Mouse (Mus musculus) heart, embryonic 16.5 days (tissue): ENCODE data around the gene Tenm3. TPM values are rescaled to one million over a fixed set of nuclear protein-coding genes. Genes with fewer than 3 reads are reported as not detected.

Experiments
- ATAC-seq: fragments of 200-750 bp; cut with Nextera tagmentation; replicated peaks from 2 replicates; pipeline ENCODE4 v1.8.0; 2017; ENCODE audit warnings: moderate number of reproducible peaks; ENCODE audit not compliant: insufficient read depth, low FRiP score; ENCODE audit errors: extremely low read depth
- H3K27ac ChIP-seq: fragments of 300-500 bp; sonication (generic); 2 replicates; pipeline ENCODE4 v1.5.1; 2014; ENCODE audit warnings: mild to moderate bottlenecking, low read length, control low read depth, moderate library complexity
- H3K27me3 ChIP-seq: fragments of 300-500 bp; sonication (generic); 2 replicates; pipeline ENCODE4 v1.6.1; 2014; ENCODE audit warnings: low read length, mixed read lengths; ENCODE audit not compliant: control insufficient read depth, insufficient read depth
- H3K36me3 ChIP-seq: fragments of 300-500 bp; sonication (generic); 2 replicates; pipeline ENCODE4 v1.6.1; 2014; ENCODE audit not compliant: control insufficient read depth, insufficient read depth
- H3K4me1 ChIP-seq: fragments of 300-500 bp; sonication (generic); 2 replicates; pipeline ENCODE4 v1.6.1; 2014; ENCODE audit warnings: low read length, mixed read lengths; ENCODE audit not compliant: control insufficient read depth, insufficient read depth
- H3K4me2 ChIP-seq: fragments of 300-500 bp; sonication (generic); 2 replicates; pipeline ENCODE4 v1.6.1; 2014; ENCODE audit warnings: low read depth, mild to moderate bottlenecking, control low read depth, low read length
- H3K4me3 ChIP-seq: fragments of 300-500 bp; sonication (generic); 2 replicates; pipeline ENCODE4 v1.5.1; 2014; ENCODE audit warnings: mild to moderate bottlenecking, control low read depth, low read length
- H3K9ac ChIP-seq: fragments of 300-500 bp; sonication (generic); 2 replicates; pipeline ENCODE4 v1.6.1; 2014; ENCODE audit warnings: low read length, control low read depth
- H3K9me3 ChIP-seq: fragments of 300-500 bp; sonication (generic); replicated peaks from 2 replicates; pipeline ENCODE4 v1.6.1; 2016; ENCODE audit warnings: low read length; ENCODE audit not compliant: control insufficient read depth
- WGBS: fragments of 180-500 bp; shearing (Covaris S2); extraction: QIAGEN DNeasy Blood & Tissue Kit; methylation state at CpG from one replicate; pipeline ENCODE4 v1.1.7; 2014; 5-methylcytosine and 5-hydroxymethylcytosine counted together
- polyA plus RNA-seq: library from polyadenylated mRNA; unstranded; fragments of >200 nt; fragmentation: Nextera tagmentation; extraction: Ambion mirVana; gene quantifications from 2 replicates; pipeline ENCODE4 v1.2.1, GENCODE M21; 2015

Tenm3 gene
- polyA plus RNA-seq, 1 experiment from 2014 or later = 4.5 TPM

- H3K9me3 ChIP-seq = no peaks in the 10 kb centered on the region
- no peak overlapping the region for H3K9ac ChIP-seq
- no peaks in the 10 kb centered on the region for H3K4me1 ChIP-seq
- no peak overlapping the region for H3K27ac ChIP-seq
- H3K4me3 ChIP-seq = no peak overlapping the region
- WGBS = 89% methylated on average over 6 of the region's 6 CpGs
- no peaks in the 10 kb centered on the region for H3K27me3 ChIP-seq
- H3K36me3 ChIP-seq = no peaks in the 10 kb centered on the region
- no peak for ATAC-seq
- no peak overlapping the region for H3K4me2 ChIP-seq
Observed at GRCm38 (mm10) chr8:48742741-48743140, 101.0 kb downstream of the Tenm3 start.

GRCm38 (mm10) chr8:48740951-48741350, 102.8 kb downstream of the Tenm3 start:
- no peak overlapping the region for H3K9ac ChIP-seq
- ATAC-seq = no peak
- no peaks in the 10 kb centered on the region; the same call in 1 of the 2 replicates for H3K27me3 ChIP-seq
- no peak overlapping the region for H3K4me2 ChIP-seq
- WGBS = 69% methylated on average over 11 of the region's 11 CpGs
- no peaks in the 10 kb centered on the region for H3K9me3 ChIP-seq
- H3K4me1 ChIP-seq = no peaks in the 10 kb centered on the region
- no peaks in the 10 kb centered on the region for H3K36me3 ChIP-seq
- H3K27ac ChIP-seq = no peak overlapping the region
- H3K4me3 ChIP-seq = no peak overlapping the region

- Histone ChIP-seq H3K27me3 (no peaks in the 10 kb centered on the region; the same call in 1 of the 2 replicates), H3K9ac (no peak overlapping the region), H3K27ac (no peak overlapping the region), H3K36me3 (no peaks in the 10 kb centered on the region), H3K4me3 (no peak overlapping the region), H3K9me3 (no peaks in the 10 kb centered on the region), H3K4me1 (no peaks in the 10 kb centered on the region), H3K4me2 (peak overlapping the region; percentile 17; the same call in 1 of the 2 replicates)
- no peak for ATAC-seq
- 60% methylated on average over 23 of the region's 23 CpGs for WGBS
Observed at GRCm38 (mm10) chr8:48740147-48740881, 103.4 kb downstream of the Tenm3 start.

GRCm38 (mm10) chr8:48733731-48734130, 110.0 kb downstream of the Tenm3 start:
- Histone ChIP-seq H3K4me1 (no peaks in the 10 kb centered on the region), H3K9ac (no peak overlapping the region), H3K9me3 (no peaks in the 10 kb centered on the region), H3K27ac (no peak overlapping the region), H3K27me3 (no peaks in the 10 kb centered on the region; the same call in 1 of the 2 replicates), H3K36me3 (no peaks in the 10 kb centered on the region), H3K4me2 (no peak overlapping the region), H3K4me3 (no peak overlapping the region)
- no peak for ATAC-seq
- 74% methylated on average over 10 of the region's 10 CpGs for WGBS

- Histone ChIP-seq H3K4me1 (no peaks in the 10 kb centered on the region), H3K4me3 (no peak overlapping the region), H3K27me3 (no peaks in the 10 kb centered on the region; the same call in 1 of the 2 replicates), H3K27ac (no peak overlapping the region), H3K4me2 (no peak overlapping the region), H3K36me3 (no peaks in the 10 kb centered on the region), H3K9ac (no peak overlapping the region), H3K9me3 (no peaks in the 10 kb centered on the region)
- 78% methylated on average over 4 of the region's 4 CpGs for WGBS
- no peak for ATAC-seq
Observed at GRCm38 (mm10) chr8:48733057-48733456, 110.7 kb downstream of the Tenm3 start.

GRCm38 (mm10) chr8:48730701-48731100, 113.0 kb downstream of the Tenm3 start:
- H3K4me2 ChIP-seq = no peak overlapping the region
- no peaks in the 10 kb centered on the region for H3K27me3 ChIP-seq
- H3K4me3 ChIP-seq = no peak overlapping the region
- no peaks in the 10 kb centered on the region for H3K9me3 ChIP-seq
- no peaks in the 10 kb centered on the region for H3K4me1 ChIP-seq
- H3K36me3 ChIP-seq = no peaks in the 10 kb centered on the region
- no peak overlapping the region for H3K27ac ChIP-seq
- no peak for ATAC-seq
- no peak overlapping the region for H3K9ac ChIP-seq
- 61% methylated on average over 6 of the region's 6 CpGs for WGBS

- H3K27me3 ChIP-seq = no peaks in the 10 kb centered on the region
- no peaks in the 10 kb centered on the region for H3K4me1 ChIP-seq
- WGBS = 83% methylated on average over 21 of the region's 21 CpGs
- no peak overlapping the region for H3K9ac ChIP-seq
- no peak overlapping the region for H3K4me2 ChIP-seq
- no peaks in the 10 kb centered on the region for H3K36me3 ChIP-seq
- H3K4me3 ChIP-seq = no peak overlapping the region
- H3K9me3 ChIP-seq = no peaks in the 10 kb centered on the region
- H3K27ac ChIP-seq = no peak overlapping the region
- no peak for ATAC-seq
Observed at GRCm38 (mm10) chr8:48728833-48729690, 114.7 kb downstream of the Tenm3 start.

- H3K27me3 ChIP-seq = no peaks in the 10 kb centered on the region
- H3K4me1 ChIP-seq = no peaks in the 10 kb centered on the region
- ATAC-seq = no peak
- no peaks in the 10 kb centered on the region for H3K9me3 ChIP-seq
- no peak overlapping the region for H3K9ac ChIP-seq
- no peaks in the 10 kb centered on the region for H3K36me3 ChIP-seq
- WGBS = 94% methylated on average over 6 of the region's 6 CpGs
- H3K27ac ChIP-seq = no peak overlapping the region
- H3K4me2 ChIP-seq = no peak overlapping the region
- H3K4me3 ChIP-seq = no peak overlapping the region
Observed at GRCm38 (mm10) chr8:48728006-48728405, 115.7 kb downstream of the Tenm3 start.

- Histone ChIP-seq H3K27me3 (no peaks in the 10 kb centered on the region), H3K4me2 (no peak overlapping the region), H3K27ac (no peak overlapping the region), H3K4me3 (no peak overlapping the region), H3K4me1 (no peaks in the 10 kb centered on the region), H3K9ac (no peak overlapping the region), H3K9me3 (no peaks in the 10 kb centered on the region), H3K36me3 (no peaks in the 10 kb centered on the region)
- ATAC-seq = no peak
- WGBS = 73% methylated on average over 14 of the region's 14 CpGs
Observed at GRCm38 (mm10) chr8:48722744-48723143, 121.0 kb downstream of the Tenm3 start.
